Mouse (Mus musculus) monocyte, adult 5-6 weeks (primary cell): ENCODE measurements around the gene Preb. TPM values are rescaled to one million over a fixed set of nuclear protein-coding genes. Genes with fewer than 3 reads are reported as not detected.
A peak's percentile ranks its signal among the peaks of the same experiment; 100 is the strongest.

ENCODE experiments used
- ATAC-seq: fragments of 153-309, 156-312 bp; replicated peaks from 2 replicates; pipeline ENCODE4 v1.8.0; 2017; ENCODE audit warnings: mild to moderate bottlenecking; ENCODE audit not compliant: low TSS enrichment, insufficient number of reproducible peaks, severe bottlenecking, poor library complexity, low FRiP score
- total RNA-seq: library from RNA; stranded (forward); fragments of 200-1000, 200-491, 200-594 nt; gene quantifications from 3 replicates; pipeline ENCODE4 v1.2.3, GENCODE M21; 2017

The Preb gene
- total RNA-seq, 1 experiment from 2014 or later, result 146 TPM

DNA sequence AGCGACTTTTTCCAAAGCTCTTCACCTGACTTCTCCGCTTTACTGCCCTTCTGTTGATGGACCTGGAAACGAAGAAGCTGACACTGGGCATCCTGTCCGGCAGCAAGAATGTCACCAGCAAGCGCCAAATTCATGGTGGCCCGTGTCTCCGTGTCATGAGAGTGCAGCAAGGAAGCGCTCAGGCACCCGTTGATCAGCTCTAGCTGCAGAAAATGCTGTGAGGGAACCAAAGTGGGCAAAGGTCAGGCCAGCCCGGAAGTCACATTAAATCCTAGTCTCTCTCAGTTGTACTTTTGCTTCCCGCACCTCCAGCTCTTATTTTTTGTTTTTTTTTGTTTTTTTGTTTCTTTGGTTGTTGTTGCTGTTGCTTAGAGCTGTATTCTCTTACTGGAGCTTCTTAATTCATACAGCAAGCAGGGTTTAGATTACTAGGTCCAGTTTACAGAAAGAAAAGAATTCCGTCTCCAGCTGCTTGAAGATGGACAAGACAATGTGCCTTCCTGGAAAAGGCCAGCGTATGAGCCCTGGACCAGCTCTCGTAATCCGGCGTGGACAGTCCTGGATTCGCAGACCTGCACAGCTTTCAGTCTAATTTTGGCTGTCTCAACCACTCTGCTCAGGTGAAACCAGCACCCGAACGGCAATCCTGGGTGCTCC is 835 bp downstream of the Preb start:
- ATAC-seq, result no peak

GRCm38 (mm10) chr5:30957891-30958290 is 2.3 kb downstream of the Preb start:
- ATAC-seq, result no peak

DNA sequence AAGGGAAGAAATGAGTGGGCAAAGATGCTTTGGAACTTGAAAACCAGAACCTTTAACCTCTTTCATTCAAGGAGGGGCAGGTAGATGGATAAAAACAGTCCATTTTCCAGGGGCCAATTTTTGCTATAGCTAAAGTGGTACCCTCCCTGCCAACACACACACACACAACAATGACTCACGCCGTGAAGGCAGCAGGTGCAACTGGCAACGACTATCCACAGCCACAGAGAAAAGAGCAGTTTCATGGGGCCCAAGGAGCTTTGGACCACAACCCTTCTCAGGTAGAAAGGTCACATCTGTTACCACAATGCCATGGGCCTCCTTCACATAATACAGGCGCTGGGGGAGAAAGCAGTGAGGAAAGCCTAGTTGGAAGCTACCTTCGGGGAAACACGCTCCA is 4.4 kb downstream of the Preb start:
- no peak for ATAC-seq

DNA sequence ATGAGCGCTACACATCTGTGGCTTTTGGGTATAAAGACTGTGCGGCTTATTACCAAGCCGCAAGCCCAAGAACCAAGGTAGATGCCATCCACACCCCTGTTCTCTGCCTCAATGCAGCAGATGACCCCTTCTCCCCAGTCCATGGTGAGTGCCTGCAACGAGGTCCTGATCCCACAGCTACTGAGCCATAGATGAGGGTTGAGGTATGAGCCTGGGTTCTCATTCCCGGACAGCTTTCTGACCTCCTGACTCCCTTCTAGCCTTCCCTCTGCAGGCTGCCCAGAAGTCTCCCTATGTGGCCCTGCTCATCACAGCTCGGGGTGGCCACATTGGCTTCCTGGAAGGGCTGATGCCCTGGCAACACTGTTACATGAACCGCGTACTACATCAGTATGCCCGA is 5.6 kb downstream of the Preb start:
- ATAC-seq, result no peak

- no peak for ATAC-seq
These were observed 6.1 kb downstream of the Preb start for GRCm38 (mm10) chr5:30954065-30954464.

DNA sequence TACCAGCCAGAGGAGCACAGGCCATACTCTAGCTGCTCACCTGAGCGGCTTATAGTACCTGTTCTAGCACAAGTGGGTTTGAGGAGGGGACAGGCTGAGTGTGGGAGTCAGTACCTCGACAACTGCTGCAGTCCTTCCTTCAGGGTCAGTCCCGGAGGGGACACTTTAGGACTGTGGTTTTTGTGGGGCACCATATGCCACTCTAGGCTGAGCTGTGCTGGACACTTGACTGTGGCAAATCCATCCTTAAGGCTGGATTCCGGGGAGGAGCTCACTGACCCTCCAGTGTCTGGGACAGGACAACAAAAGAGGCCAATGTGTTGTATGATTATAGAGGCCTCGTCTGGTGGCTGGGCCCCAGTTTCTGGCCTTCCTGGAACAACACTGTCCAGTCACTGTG is 7.6 kb downstream of the Preb start:
- ATAC-seq, result no peak

DNA sequence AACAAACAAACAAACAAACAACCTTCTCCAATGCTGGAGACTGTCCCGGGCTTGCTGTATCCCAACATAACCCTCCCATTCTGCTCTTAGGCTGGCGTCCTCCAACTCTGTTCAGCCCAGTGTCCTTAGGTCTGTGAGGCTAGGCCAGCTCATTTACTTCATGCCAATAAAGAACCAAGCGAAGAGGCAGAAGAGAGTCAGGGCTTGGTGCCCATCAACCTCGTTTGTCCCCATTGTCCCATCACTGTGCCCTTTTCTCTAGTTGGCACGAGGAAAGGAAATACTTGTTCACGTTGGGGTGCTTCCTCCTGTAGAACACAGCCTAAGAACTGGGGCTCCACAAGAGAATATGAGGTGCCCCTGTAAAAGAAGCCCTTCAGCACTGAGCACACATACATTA is 8.5 kb downstream of the Preb start:
- no peak for ATAC-seq

- ATAC-seq, result no peak
These were observed 9.2 kb downstream of the Preb start for GRCm38 (mm10) chr5:30950922-30951321.

DNA sequence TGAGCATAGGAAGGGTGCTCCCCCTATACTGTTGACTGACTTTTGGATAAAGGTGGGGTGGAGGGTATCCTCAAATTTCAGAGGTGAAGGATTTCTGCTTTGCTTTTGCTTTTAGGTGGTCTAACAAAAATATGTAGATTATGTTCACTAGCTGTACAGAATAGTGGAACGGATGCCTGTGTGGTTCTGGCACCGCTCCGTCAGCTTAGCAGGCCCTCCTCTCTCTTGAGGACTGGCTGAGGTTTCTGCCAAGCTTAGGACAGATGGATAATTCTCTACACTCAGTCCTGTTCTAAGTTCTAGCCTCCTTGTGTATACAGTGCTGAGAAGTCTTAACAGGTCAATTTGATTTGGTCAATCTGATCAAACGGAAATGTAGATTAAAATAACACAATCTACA is 9.7 kb downstream of the Preb start:
- ATAC-seq, result no peak

DNA sequence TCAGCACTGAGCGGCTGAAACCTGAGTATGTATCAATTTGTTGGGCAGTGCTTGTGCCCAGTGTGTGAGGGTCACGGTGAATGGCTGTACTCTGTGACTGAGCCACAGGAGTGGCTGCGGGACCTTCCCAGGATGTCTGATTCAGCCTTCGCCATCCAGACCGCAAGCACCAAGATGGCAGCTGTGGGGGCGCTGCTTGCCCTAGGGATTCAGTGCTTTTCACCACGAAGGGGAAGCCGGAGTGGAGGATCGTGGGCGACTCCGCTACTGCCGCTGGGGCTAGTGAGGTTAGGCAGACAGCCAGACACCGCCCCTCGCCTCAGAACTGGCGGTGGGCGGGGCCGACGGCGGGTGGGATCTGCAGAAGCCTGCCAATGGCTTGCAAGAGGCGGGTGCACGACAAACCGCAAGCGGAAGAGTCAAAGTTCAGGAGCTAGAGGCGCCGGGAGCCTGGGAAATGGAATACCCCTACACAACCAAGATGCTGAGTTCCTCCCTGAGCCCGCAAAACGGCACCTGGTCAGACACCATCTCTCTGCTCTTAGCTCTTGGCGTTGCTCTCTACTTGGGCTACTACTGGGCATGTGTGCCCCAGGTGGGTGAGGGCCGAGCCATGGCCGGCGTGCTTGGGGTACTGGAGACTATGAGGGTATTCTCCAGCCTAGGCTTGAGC is 10.4 kb downstream of the Preb start:
- ATAC-seq, result peak; percentile 84

DNA sequence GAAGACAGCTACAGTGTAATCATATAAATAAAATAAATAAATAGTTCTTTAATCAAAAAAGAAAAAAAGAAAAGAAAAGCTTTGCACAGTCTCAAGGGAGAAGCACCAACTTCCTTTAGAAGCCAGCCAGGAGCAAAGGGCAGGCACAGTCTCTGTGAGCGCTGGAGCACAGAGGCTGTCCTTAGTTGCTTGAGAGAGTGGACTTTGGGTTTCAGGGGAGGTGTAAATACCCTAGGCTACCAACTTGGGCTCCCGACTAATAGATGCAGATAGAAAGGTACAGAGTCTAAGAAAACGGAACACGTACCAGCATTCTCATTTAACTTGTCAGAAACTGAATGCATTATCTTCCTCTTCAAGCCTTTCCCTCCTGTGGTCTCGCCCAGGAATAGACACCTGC is 11.5 kb downstream of the Preb start:
- no peak for ATAC-seq

GRCm38 (mm10) chr5:30944956-30945781 is 15.0 kb downstream of the Preb start, which contains the start of gene Cgref1:
Gene Cgref1 (minus strand): TSS chr5:30945591.
- ATAC-seq, result no peak

GRCm38 (mm10) chr5:30944344-30944743 is 15.8 kb downstream of the Preb start:
- no peak for ATAC-seq

DNA sequence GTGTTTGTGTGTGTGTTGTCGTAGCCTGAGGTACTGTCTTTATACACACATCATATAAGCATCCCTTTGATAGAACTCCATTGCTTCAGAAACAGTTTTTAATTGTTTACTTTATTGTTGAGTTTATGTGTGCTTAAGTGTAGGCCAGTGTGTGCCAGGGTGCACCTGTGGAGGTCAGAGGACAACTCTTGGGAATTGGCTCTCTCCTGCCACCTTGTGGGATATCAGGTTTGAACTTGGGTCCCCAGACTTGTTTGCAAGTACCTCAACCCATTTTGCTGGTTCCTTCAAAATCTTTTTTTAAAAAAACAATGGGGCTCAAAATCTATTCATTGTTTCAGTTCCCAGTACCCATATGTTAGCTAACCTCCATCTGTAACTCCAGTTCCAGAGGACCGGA is 17.2 kb downstream of the Preb start:
- no peak for ATAC-seq

DNA sequence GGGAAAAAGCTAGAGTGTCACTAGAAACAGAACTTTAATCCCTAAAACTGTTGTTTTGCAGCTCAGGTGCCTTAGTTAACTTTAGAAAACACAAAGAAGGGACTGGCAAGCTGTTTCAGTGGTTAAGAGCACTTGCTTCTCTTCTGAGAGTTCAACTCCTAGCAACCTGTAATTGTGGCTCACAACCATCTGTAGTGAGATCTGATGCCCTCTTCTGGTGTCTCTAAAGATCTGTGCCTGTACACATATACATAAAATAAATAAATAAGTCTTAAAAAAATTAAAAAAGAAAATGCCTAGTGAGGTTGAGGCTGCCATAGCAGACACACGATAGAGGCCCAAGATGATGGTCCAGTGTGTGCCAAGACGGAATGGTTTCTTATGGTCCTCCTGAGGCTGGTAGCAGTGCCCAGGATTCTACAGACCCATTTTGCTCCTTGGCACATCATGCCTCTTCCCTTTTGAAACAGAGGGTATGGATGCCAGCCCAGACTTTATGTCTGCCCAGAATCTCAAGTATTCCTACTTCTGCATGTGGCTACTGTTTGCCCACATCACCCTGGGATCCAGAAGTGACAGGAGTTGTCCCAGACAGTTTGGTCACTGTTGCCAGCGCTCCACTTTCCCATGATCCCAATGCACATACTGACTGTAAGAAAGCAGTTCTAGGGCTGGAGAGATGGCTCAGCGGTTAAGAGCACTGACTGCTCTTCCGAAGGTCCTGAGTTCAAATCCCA is 25.3 kb downstream of the Preb start:
- no peak for ATAC-seq

DNA sequence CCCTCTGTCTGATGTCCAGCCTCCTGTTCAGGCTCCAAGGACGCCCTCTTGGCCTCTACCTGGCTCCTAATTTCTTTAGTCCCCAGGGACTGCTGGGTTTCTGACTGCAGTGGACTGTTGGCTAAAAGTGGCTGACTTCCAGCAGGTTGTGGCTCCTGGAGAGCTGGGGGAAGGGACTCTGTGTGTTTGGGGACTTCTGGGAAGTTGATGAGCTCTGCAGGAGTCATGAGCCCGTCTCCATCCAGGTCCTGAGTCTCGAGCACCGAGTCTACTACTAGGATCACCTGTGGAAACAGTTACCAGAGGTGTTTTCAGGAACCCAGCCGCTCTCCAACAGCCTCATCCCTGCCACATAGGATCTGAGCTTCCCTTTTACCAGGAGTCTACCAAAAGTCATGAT is 26.5 kb downstream of the Preb start:
- no peak for ATAC-seq

DNA sequence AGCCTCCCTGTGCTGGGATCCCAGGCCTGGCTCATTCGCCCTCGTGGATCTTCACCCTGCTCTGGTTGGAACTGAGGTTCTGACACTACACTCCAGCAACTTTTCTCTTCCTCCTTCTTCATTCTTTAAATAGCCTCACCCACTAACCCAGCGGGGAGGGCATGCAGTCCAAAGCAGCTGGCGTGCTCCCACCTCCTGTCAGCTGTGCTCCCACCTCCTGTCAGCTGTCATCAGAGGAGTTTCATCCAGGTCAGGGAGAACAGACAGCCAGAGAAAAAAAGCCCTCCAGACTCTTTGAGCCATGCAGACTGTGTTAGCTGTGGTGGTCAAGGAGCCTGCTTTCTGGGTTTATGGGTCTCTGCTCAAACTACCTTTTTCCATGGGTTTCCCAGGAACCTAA is 28.8 kb downstream of the Preb start:
- no peak for ATAC-seq

- ATAC-seq, result no peak
These were observed 29.3 kb downstream of the Preb start for GRCm38 (mm10) chr5:30930846-30931245.

- ATAC-seq, result 0 out of 2 replicates have a peak, but pooled peaks have one; percentile 29
These were observed 30.0 kb downstream of the Preb start for GRCm38 (mm10) chr5:30930121-30930520.
